Mouse (Mus musculus) bone marrow, adult 2 months (tissue): Measurements from ENCODE around the gene Tll2. TPM values are rescaled to one million over a fixed set of nuclear protein-coding genes. Genes with fewer than 3 reads are reported as not detected.

Experiments
- H3K27ac ChIP-seq: fragments of 200-500 bp; 2 replicates; pipeline ENCODE4 v1.5.1; 2012; ENCODE audit warnings: low read depth, mild to moderate bottlenecking, control low read depth, inconsistent platforms, low read length; ENCODE audit not compliant: control insufficient read depth, poor library complexity, insufficient read depth
- H3K4me1 ChIP-seq: fragments of 200-500 bp; 2 replicates; pipeline ENCODE4 v1.6.1; 2011; ENCODE audit warnings: low read length; ENCODE audit not compliant: control insufficient read depth, insufficient read depth
- H3K4me3 ChIP-seq: fragments of 200-500 bp; replicated peaks from 2 replicates; pipeline ENCODE3; 2011; ENCODE audit warnings: mild to moderate bottlenecking, low read depth, low read length, control low read depth; ENCODE audit not compliant: control insufficient read depth
- CTCF ChIP-seq: fragments of 200-500 bp; IDR thresholded peaks from 2 replicates; pipeline ENCODE4 v1.5.1; 2011; ENCODE audit warnings: low read length, control low read depth; ENCODE audit not compliant: control insufficient read depth, insufficient read depth
- POLR2A ChIP-seq: fragments of 200-500 bp; IDR thresholded peaks from 2 replicates; pipeline ENCODE4 v1.6.1; 2011; ENCODE audit warnings: low read depth, mild to moderate bottlenecking, control low read depth, low read length, borderline replicate concordance; ENCODE audit not compliant: control insufficient read depth
- WGBS: fragments of 180-500 bp; shearing (Covaris S2); methylation state at CpG from one replicate; pipeline ENCODE4 v1.1.7; 2018; 5-methylcytosine and 5-hydroxymethylcytosine counted together
- polyA plus RNA-seq: library from polyadenylated mRNA; stranded (reverse); fragments of >200 nt; gene quantifications from 2 replicates; pipeline ENCODE4 v1.2.4, GENCODE M21; 2011; ENCODE audit warnings: low replicate concordance; ENCODE audit not compliant: missing spikeins, insufficient read depth, insufficient read length

The Tll2 gene
- polyA plus RNA-seq, 1 experiment = not detected

GRCm38 (mm10) chr19:41140961-41141360 is 65.7 kb downstream of the Tll2 start:
- Histone ChIP-seq H3K4me1 (no peaks in the 10 kb centered on the region), H3K27ac (no peak overlapping the region), H3K4me3 (no peak overlapping the region)
- 72% methylated on average over 8 of the region's 8 CpGs for WGBS
- TF ChIP-seq CTCF (no peak), POLR2A (no peak)

GRCm38 (mm10) chr19:41139629-41140028 is 67.0 kb downstream of the Tll2 start:
- 37% methylated on average over 4 of the region's 4 CpGs for WGBS
- no peak overlapping the region for H3K4me3 ChIP-seq
- TF ChIP-seq POLR2A (no peak), CTCF (no peak)
- no peak overlapping the region for H3K27ac ChIP-seq
- H3K4me1 ChIP-seq = no peaks in the 10 kb centered on the region

DNA sequence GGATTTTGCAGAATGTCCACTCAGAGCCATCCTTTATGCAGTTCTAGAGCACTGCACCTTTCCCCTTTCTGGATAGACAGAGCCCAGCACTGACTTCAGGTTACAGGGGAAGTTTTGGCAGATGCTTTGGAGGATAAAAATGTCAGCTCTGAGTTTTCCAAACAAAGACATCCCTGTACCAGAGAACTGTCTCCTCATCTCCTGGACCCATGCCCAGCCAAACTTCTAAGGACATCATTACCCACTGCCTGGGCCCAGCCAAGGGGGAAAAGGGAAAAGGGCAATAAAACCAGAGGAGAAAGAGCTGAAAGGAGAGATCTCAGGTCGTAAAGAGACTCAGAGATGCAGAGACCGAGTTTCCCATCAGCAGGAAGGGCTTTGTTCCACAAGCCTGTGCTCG is 83.6 kb downstream of the Tll2 start:
- H3K4me3 ChIP-seq = no peak overlapping the region
- H3K27ac ChIP-seq = no peak overlapping the region
- no peaks in the 10 kb centered on the region for H3K4me1 ChIP-seq
- 43% methylated on average over 3 of the region's 3 CpGs for WGBS
- TF ChIP-seq CTCF (no peak), POLR2A (no peak)

- no peak overlapping the region for H3K27ac ChIP-seq
- H3K4me1 ChIP-seq = no peaks in the 10 kb centered on the region
- no peak overlapping the region for H3K4me3 ChIP-seq
- TF ChIP-seq CTCF (no peak), POLR2A (no peak)
- 89% methylated on average over 13 of the region's 13 CpGs for WGBS
These were observed 86.7 kb downstream of the Tll2 start for GRCm38 (mm10) chr19:41119924-41120323.

GRCm38 (mm10) chr19:41118346-41118745 is 88.3 kb downstream of the Tll2 start:
- Histone ChIP-seq H3K4me3 (no peak overlapping the region), H3K4me1 (no peaks in the 10 kb centered on the region), H3K27ac (no peak overlapping the region)
- WGBS = 67% methylated on average over 6 of the region's 6 CpGs
- no peak for TF ChIP-seq CTCF

GRCm38 (mm10) chr19:41117334-41117733 is 89.3 kb downstream of the Tll2 start:
- Histone ChIP-seq H3K4me1 (no peaks in the 10 kb centered on the region), H3K27ac (no peak overlapping the region), H3K4me3 (no peak overlapping the region)
- 80% methylated on average over 4 of the region's 4 CpGs for WGBS
- TF ChIP-seq CTCF (no peak), POLR2A (no peak)

DNA sequence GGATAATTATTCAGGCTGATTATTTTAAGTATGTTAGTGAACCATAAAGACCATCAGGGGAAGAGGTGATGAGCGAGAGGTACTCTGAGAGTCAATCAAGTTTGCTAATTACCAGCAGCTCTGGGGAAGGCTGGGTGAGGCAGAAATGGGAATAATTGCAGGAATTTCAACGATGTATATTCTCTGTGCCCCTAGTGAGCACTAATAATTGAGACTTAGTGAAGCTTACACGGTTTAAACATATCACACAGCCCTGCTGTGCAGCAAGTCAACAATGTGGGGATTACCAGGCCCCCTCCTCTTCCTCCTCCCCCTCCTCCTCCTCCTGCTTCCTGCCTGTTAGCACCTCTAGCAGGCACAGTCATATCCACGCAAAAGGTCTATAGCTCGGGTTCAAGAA is 92.0 kb downstream of the Tll2 start:
- no peak overlapping the region for H3K27ac ChIP-seq
- no peaks in the 10 kb centered on the region; the same call in 1 of the 2 replicates for H3K4me1 ChIP-seq
- 41% methylated on average over 5 of the region's 5 CpGs for WGBS
- TF ChIP-seq CTCF (no peak), POLR2A (no peak)
- H3K4me3 ChIP-seq = no peak overlapping the region

DNA sequence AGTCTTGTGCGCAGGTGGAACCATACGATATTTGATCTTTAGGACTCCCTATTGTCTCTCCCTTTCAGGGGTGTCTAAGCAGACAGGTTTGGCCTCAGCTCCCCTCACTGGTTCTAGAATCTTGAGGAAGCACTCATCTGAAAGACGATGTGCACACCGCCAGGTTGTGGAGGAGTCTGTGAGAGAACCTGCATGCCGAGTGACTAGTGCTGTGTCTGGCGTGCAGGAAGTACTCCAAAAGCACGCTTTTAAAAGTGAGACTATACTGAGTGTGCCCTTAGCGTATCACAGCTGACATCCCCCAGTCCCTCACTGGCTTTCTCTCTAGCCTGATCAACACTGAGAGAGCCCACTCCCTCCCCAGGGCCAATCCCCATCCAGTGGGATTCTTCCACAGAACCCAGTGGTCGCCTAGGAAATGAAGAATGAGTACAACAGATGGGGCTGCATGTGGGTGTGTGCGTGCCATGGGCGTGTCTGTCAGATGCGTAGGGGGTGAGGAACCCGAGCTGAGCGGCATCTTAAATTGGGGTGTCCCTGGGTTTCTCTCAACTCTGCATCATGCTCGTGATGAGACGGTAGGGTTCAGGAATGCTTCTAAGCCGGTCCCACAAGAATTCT is 92.6 kb downstream of the Tll2 start:
- WGBS = 77% methylated on average over 17 of the region's 17 CpGs
- Histone ChIP-seq H3K4me3 (no peak overlapping the region), H3K27ac (no peak overlapping the region), H3K4me1 (no peaks in the 10 kb centered on the region; the same call in 1 of the 2 replicates)
- no peak for TF ChIP-seq POLR2A
- no peak for TF ChIP-seq CTCF

DNA sequence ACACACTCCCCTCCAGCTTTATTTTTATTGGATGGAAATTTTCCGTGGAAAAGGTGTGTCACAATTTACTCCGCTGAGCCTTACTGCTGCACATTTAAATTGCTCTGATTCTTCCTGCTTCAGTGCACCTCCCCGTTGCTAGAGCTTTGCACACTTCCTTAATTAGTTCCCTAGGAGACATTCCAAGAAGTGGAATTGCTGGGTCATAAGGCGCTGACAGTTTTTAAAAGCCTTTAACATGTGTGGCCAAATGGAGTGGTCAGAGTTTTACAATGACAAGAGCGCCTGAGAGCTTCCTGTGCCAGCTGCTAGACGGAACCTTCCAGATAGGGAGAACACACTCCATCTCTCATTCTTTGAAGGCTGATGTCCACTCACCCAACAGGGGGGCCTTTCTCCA is 94.0 kb downstream of the Tll2 start:
- no peak for TF ChIP-seq CTCF
- TF ChIP-seq POLR2A = no peak
- Histone ChIP-seq H3K4me3 (no peak overlapping the region), H3K27ac (no peak overlapping the region), H3K4me1 (no peaks in the 10 kb centered on the region; the same call in 1 of the 2 replicates)
- WGBS = 23% methylated on average over 6 of the region's 6 CpGs
